Mouse (Mus musculus) midbrain, embryonic 12.5 days (tissue): ENCODE data around the gene BC048679. TPM values are rescaled to one million over a fixed set of nuclear protein-coding genes. Genes with fewer than 3 reads are reported as not detected.

Experiments used
- ATAC-seq: fragments of 200-750 bp; cut with Nextera tagmentation; 2 replicates; pipeline ENCODE4 v1.8.0; 2017; ENCODE audit warnings: low read depth, moderate TSS enrichment, moderate library complexity; ENCODE audit not compliant: low FRiP score
- H3K27ac ChIP-seq: fragments of 300-500 bp; sonication (generic); replicated peaks from 2 replicates; pipeline ENCODE4 v1.5.1; 2016; ENCODE audit warnings: mild to moderate bottlenecking
- H3K27me3 ChIP-seq: fragments of 300-500 bp; sonication (generic); 2 replicates; pipeline ENCODE4 v1.6.1; 2016; ENCODE audit warnings: mild to moderate bottlenecking
- H3K36me3 ChIP-seq: fragments of 300-500 bp; sonication (generic); 2 replicates; pipeline ENCODE4 v1.6.1; 2016
- H3K4me1 ChIP-seq: fragments of 300-500 bp; sonication (generic); 2 replicates; pipeline ENCODE4 v1.6.1; 2016
- H3K4me2 ChIP-seq: fragments of 300-500 bp; sonication (generic); replicated peaks from 2 replicates; pipeline ENCODE4 v1.6.1; 2016; ENCODE audit warnings: mild to moderate bottlenecking, moderate library complexity
- H3K4me3 ChIP-seq: fragments of 300-500 bp; sonication (generic); 2 replicates; pipeline ENCODE4 v1.5.1; 2016; ENCODE audit warnings: mild to moderate bottlenecking
- H3K9ac ChIP-seq: fragments of 300-500 bp; sonication (generic); replicated peaks from 2 replicates; pipeline ENCODE4 v1.6.1; 2016; ENCODE audit warnings: mild to moderate bottlenecking, moderate library complexity
- H3K9me3 ChIP-seq: fragments of 300-500 bp; sonication (generic); 2 replicates; pipeline ENCODE4 v1.6.1; 2016; ENCODE audit warnings: mild to moderate bottlenecking
- WGBS: fragments of 180-500 bp; shearing (Covaris S2); methylation state at CpG from one replicate; pipeline ENCODE4 v1.1.7; 2016; 5-methylcytosine and 5-hydroxymethylcytosine counted together
- polyA plus RNA-seq: library from polyadenylated mRNA; unstranded; fragments of >200 nt; fragmentation: Nextera tagmentation; extraction: Ambion mirVana; gene quantifications from 2 replicates; pipeline ENCODE4 v1.2.1, GENCODE M21; 2016

The BC048679 gene
- polyA plus RNA-seq, result not detected in 2 replicates

GRCm38 (mm10) chr7:81498181-81498580, at the start of gene BC048679:
TSS of gene BC048679 (minus strand) at chr7:81498281.
- H3K9ac ChIP-seq, result no peak within 1 kb of the TSS
- peaks cover 12% of the 10 kb centered on the region for H3K4me1 ChIP-seq
- H3K4me3 ChIP-seq, result no peak within 1 kb of the TSS
- H3K27ac ChIP-seq, result no peak within 1 kb of the TSS
- 77% methylated on average over 7 of the region's 7 CpGs for WGBS
- no peak for ATAC-seq
- no peaks in the 10 kb centered on the region for H3K36me3 ChIP-seq
- peaks cover 15% of the 10 kb centered on the region for H3K27me3 ChIP-seq
- no peaks in the 10 kb centered on the region for H3K9me3 ChIP-seq
- no peak within 1 kb of the TSS for H3K4me2 ChIP-seq

GRCm38 (mm10) chr7:81542934-81543333, 44.9 kb upstream of the BC048679 start:
- 72% methylated on average over 8 of the region's 8 CpGs for WGBS
- Histone ChIP-seq H3K36me3 (no peaks in the 10 kb centered on the region), H3K9me3 (no peaks in the 10 kb centered on the region), H3K4me1 (peaks cover 16% of the 10 kb centered on the region), H3K9ac (no peak overlapping the region), H3K4me2 (no peak overlapping the region), H3K27me3 (no peaks in the 10 kb centered on the region), H3K4me3 (no peak overlapping the region), H3K27ac (no peak overlapping the region)
- ATAC-seq, result no peak

GRCm38 (mm10) chr7:81541924-81542524, 43.9 kb upstream of the BC048679 start:
- Histone ChIP-seq H3K27ac (no peak overlapping the region), H3K4me2 (no peak overlapping the region), H3K4me1 (peaks cover 16% of the 10 kb centered on the region), H3K9ac (no peak overlapping the region), H3K36me3 (no peaks in the 10 kb centered on the region), H3K4me3 (no peak overlapping the region), H3K27me3 (no peaks in the 10 kb centered on the region), H3K9me3 (no peaks in the 10 kb centered on the region)
- 86% methylated on average over 7 of the region's 7 CpGs for WGBS
- ATAC-seq, result no peak

GRCm38 (mm10) chr7:81540999-81541398, 42.9 kb upstream of the BC048679 start:
- no peak overlapping the region for H3K9ac ChIP-seq
- no peak for ATAC-seq
- H3K9me3 ChIP-seq, result no peaks in the 10 kb centered on the region
- no peak overlapping the region for H3K4me2 ChIP-seq
- peaks cover 16% of the 10 kb centered on the region for H3K4me1 ChIP-seq
- 65% methylated on average over 1 of the region's 1 CpGs for WGBS
- H3K36me3 ChIP-seq, result no peaks in the 10 kb centered on the region
- no peak overlapping the region for H3K27ac ChIP-seq
- no peaks in the 10 kb centered on the region for H3K27me3 ChIP-seq
- H3K4me3 ChIP-seq, result no peak overlapping the region

- no peak overlapping the region for H3K9ac ChIP-seq
- no peak overlapping the region for H3K4me2 ChIP-seq
- peak; percentile 54; the same call in 1 of the 2 replicates for ATAC-seq
- no peaks in the 10 kb centered on the region for H3K27me3 ChIP-seq
- peaks cover 13% of the 10 kb centered on the region for H3K36me3 ChIP-seq
- H3K4me3 ChIP-seq, result no peak overlapping the region
- no peaks in the 10 kb centered on the region for H3K9me3 ChIP-seq
- WGBS, result 5% methylated on average over 2 of the region's 2 CpGs
- peak overlapping the region; percentile 58 for H3K27ac ChIP-seq
- peaks cover 16% of the 10 kb centered on the region for H3K4me1 ChIP-seq
These were observed 41.5 kb upstream of the BC048679 start for GRCm38 (mm10) chr7:81539565-81539964.

GRCm38 (mm10) chr7:81538070-81538675, 40.1 kb upstream of the BC048679 start:
- peaks cover 27% of the 10 kb centered on the region for H3K36me3 ChIP-seq
- H3K9ac ChIP-seq, result no peak overlapping the region
- no peak for ATAC-seq
- no peaks in the 10 kb centered on the region for H3K9me3 ChIP-seq
- no peak overlapping the region for H3K27ac ChIP-seq
- H3K4me1 ChIP-seq, result peaks cover 16% of the 10 kb centered on the region
- no peak overlapping the region for H3K4me2 ChIP-seq
- no peaks in the 10 kb centered on the region for H3K27me3 ChIP-seq
- H3K4me3 ChIP-seq, result no peak overlapping the region
- 83% methylated on average over 2 of the region's 2 CpGs for WGBS

GRCm38 (mm10) chr7:81536478-81536877, 38.4 kb upstream of the BC048679 start:
- Histone ChIP-seq H3K4me3 (no peak overlapping the region), H3K9me3 (no peaks in the 10 kb centered on the region), H3K4me2 (no peak overlapping the region), H3K4me1 (peaks cover 16% of the 10 kb centered on the region), H3K27me3 (no peaks in the 10 kb centered on the region), H3K9ac (no peak overlapping the region), H3K36me3 (peaks cover 44% of the 10 kb centered on the region), H3K27ac (no peak overlapping the region)
- no peak for ATAC-seq
- WGBS, result 90% methylated on average over 4 of the region's 4 CpGs

GRCm38 (mm10) chr7:81531462-81531861, 33.4 kb upstream of the BC048679 start:
- no peak overlapping the region for H3K27ac ChIP-seq
- no peak overlapping the region for H3K9ac ChIP-seq
- no peak overlapping the region for H3K4me3 ChIP-seq
- H3K36me3 ChIP-seq, result peaks cover 76% of the 10 kb centered on the region
- no peaks in the 10 kb centered on the region for H3K9me3 ChIP-seq
- no peaks in the 10 kb centered on the region for H3K4me1 ChIP-seq
- H3K27me3 ChIP-seq, result no peaks in the 10 kb centered on the region
- H3K4me2 ChIP-seq, result no peak overlapping the region
- 81% methylated on average over 1 of the region's 1 CpGs for WGBS
- no peak for ATAC-seq

GRCm38 (mm10) chr7:81528918-81529317, 30.8 kb upstream of the BC048679 start:
- H3K9ac ChIP-seq, result no peak overlapping the region
- H3K36me3 ChIP-seq, result peaks cover 65% of the 10 kb centered on the region
- ATAC-seq, result no peak
- no peak overlapping the region for H3K27ac ChIP-seq
- H3K4me2 ChIP-seq, result no peak overlapping the region
- 98% methylated on average over 8 of the region's 8 CpGs for WGBS
- no peaks in the 10 kb centered on the region for H3K9me3 ChIP-seq
- no peak overlapping the region for H3K4me3 ChIP-seq
- H3K27me3 ChIP-seq, result no peaks in the 10 kb centered on the region
- peaks cover 11% of the 10 kb centered on the region for H3K4me1 ChIP-seq

GRCm38 (mm10) chr7:81523663-81524017, 25.6 kb upstream of the BC048679 start:
- WGBS, result 12% methylated on average over 13 of the region's 13 CpGs
- H3K27me3 ChIP-seq, result no peaks in the 10 kb centered on the region
- H3K4me3 ChIP-seq, result peak overlapping the region; percentile 71
- H3K4me1 ChIP-seq, result peaks cover 16% of the 10 kb centered on the region
- H3K27ac ChIP-seq, result peak overlapping the region; percentile 93
- peak overlapping the region; percentile 70 for H3K9ac ChIP-seq
- peak overlapping the region; percentile 89 for H3K4me2 ChIP-seq
- no peaks in the 10 kb centered on the region for H3K9me3 ChIP-seq
- ATAC-seq, result no peak; the same call in 1 of the 2 replicates
- peaks cover 14% of the 10 kb centered on the region for H3K36me3 ChIP-seq

GRCm38 (mm10) chr7:81523008-81523662, 25.1 kb upstream of the BC048679 start:
- ATAC-seq, result peak; percentile 97
- Histone ChIP-seq H3K9ac (peak overlapping the region; percentile 70), H3K4me3 (peak overlapping the region; percentile 71)

More at GRCm38 (mm10) chr7:81523008-81523662, 25.1 kb upstream of the BC048679 start:
- 0% methylated on average over 31 of the region's 31 CpGs for WGBS
- Histone ChIP-seq H3K27ac (peak overlapping the region; percentile 93), H3K27me3 (no peaks in the 10 kb centered on the region), H3K9me3 (no peaks in the 10 kb centered on the region), H3K36me3 (peaks cover 11% of the 10 kb centered on the region; the same call in 1 of the 2 replicates), H3K4me1 (peaks cover 16% of the 10 kb centered on the region), H3K4me2 (peak overlapping the region; percentile 89)
